Mouse (Mus musculus): Measurements from ENCODE around the gene Copz2. TPM values are rescaled to one million over a fixed set of nuclear protein-coding genes. Genes with fewer than 3 reads are reported as not detected.

The Copz2 gene
- polyA plus RNA-seq, 1 experiment from 2014 or later = 191 TPM

DNA sequence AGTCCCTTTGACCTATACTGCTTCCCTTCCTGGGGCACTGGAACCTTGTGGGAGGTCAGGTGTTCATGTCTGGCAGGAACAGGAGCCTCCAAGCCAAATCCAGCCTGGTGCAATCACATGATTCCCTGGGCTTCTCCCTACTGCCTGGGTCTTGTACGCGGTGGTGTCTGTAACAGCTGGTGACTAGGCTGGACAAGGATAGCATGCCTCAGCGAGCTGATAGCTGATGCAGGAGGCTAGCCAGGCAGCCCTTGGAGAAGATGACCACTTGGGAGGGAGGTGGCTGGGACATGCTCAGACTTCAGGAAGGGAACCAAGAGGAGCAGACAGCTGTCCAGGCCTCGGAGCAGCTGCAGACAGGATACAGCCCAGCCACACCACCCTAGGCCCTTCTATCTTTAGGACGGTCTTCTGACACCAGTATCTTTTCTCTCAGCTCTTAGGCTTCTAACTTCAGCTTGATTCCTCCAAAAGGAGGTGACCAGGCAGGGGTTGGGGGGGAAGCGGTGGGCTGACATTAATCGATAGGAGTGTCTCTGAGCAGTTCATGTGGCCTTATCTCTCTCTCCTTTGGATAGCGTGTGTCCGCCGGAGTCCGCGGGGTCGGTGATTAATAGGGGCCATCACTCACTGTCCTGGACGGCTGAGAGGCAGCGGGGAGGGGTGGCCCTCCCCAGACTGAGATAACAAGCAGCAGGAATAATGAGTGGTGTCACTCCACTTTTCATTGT, 56.9 kb downstream of the Copz2 start:
- H3K4me3 ChIP-seq (replicated peaks) = no peak overlapping the region
- no peak overlapping the region for H3K9ac ChIP-seq
- H3K4me2 ChIP-seq (replicated peaks) = no peak overlapping the region
- 78% methylated on average over 15 of the region's 15 CpGs for WGBS
- no peaks in the 10 kb centered on the region for H3K9me3 ChIP-seq (replicated peaks)
- no peaks in the 10 kb centered on the region for H3K27me3 ChIP-seq
- H3K4me1 ChIP-seq = 0 out of 2 replicates have a peak, but pooled peaks cover 10% of the 10 kb centered on the region
- H3K27ac ChIP-seq (replicated peaks) = no peak overlapping the region; the same call in 1 of the 2 replicates
- H3K36me3 ChIP-seq = peaks cover 37% of the 10 kb centered on the region
- ATAC-seq (ENCODE audit: insufficient number of reproducible peaks, low FRiP score, low TSS enrichment, low read depth) = no peak

DNA sequence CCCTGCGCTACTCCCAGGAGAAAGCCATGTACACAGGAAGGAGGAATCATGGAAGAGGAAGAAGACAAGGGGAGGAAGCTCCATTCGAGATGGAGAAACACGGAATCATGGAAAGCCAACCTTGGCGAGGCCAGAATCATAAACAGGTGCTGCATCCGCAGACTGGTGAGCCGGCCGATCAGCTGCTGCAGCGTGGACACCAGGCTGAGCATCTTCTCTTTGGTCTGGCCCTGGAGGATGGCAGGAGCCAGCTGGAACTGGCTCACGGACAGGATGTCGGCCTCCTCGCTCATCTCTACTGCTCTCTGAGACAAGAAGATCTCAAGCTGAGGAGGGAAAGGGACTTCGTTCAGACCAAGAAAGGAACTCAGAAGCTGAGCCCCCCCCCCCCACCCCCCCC, 58.9 kb downstream of the Copz2 start:
- Histone ChIP-seq H3K36me3 (peaks cover 54% of the 10 kb centered on the region), H3K4me3 (replicated peaks) (no peak overlapping the region), H3K4me2 (replicated peaks) (no peak overlapping the region), H3K9me3 (replicated peaks) (no peaks in the 10 kb centered on the region), H3K4me1 (0 out of 2 replicates have a peak, but pooled peaks cover under 1% of the 10 kb centered on the region), H3K27ac (replicated peaks) (no peak overlapping the region), H3K27me3 (no peaks in the 10 kb centered on the region), H3K9ac (no peak overlapping the region)
- no peak for ATAC-seq (ENCODE audit: insufficient number of reproducible peaks, low FRiP score, low TSS enrichment, low read depth)
- WGBS = 88% methylated on average over 12 of the region's 12 CpGs

DNA sequence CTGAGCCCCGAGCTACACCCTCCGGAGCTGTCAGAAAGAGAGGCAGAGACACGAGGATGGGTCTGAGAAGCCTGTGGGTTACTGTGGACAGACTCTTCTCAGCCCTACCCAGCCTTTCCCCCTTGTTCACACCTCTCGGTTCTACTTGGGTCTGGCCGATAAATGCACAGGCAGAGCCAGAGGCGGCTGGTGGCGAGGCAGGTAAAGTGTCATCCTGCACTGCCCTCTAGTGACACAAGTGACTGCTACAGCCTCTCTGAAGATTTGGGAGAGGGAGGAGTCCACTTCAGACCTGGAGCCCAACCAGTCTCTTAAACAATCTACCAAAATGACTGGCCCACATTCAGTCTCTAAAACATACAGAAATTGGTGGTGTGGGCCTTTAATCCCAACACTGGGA, 60.3 kb downstream of the Copz2 start:
- no peak overlapping the region for H3K4me3 ChIP-seq (replicated peaks)
- 18% methylated on average over 7 of the region's 7 CpGs for WGBS
- no peaks in the 10 kb centered on the region for H3K9me3 ChIP-seq (replicated peaks)
- H3K27ac ChIP-seq (replicated peaks) = no peak overlapping the region
- no peaks in the 10 kb centered on the region for H3K27me3 ChIP-seq
- peak; percentile 66; the same call in 1 of the 2 replicates for ATAC-seq (ENCODE audit: insufficient number of reproducible peaks, low FRiP score, low TSS enrichment, low read depth)
- no peak overlapping the region for H3K4me2 ChIP-seq (replicated peaks)
- no peak overlapping the region for H3K9ac ChIP-seq
- H3K4me1 ChIP-seq = peaks cover 4% of the 10 kb centered on the region
- peaks cover 54% of the 10 kb centered on the region for H3K36me3 ChIP-seq

MicroRNA genes within 50 kb of the gene (microRNA counts, 519-probe panel; counts per million panel counts)
- microRNA mmu-miR-152 = 3,824 counts per million, percentile 89 among the panel's probes with 10 or more counts

Small RNAs within 50 kb of the gene (microRNA-seq; reads per million reads assigned to microRNA genes)
- gene Mir152 (ENCODE audit: borderline number of aligned reads) = 170 reads per million, percentile 60 among the genes with 10 or more reads in this experiment

Other genes with a start within 250 kb of the Copz2 start
- 22.4 and 23.8 TPM in 2 replicates for gene Snx11, start 72.3 kb upstream of the Copz2 start, polyA plus RNA-seq (2015; fragmentation: Nextera tagmentation; extraction: Ambion mirVana)
- 93.4 and 102 TPM in 2 replicates for gene Cbx1, start 60.7 kb upstream of the Copz2 start, polyA plus RNA-seq (2015; fragmentation: Nextera tagmentation; extraction: Ambion mirVana)
- 71.7 and 76.0 TPM in 2 replicates for gene Nfe2l1, start 19.9 kb upstream of the Copz2 start, polyA plus RNA-seq (2015; fragmentation: Nextera tagmentation; extraction: Ambion mirVana)
- 77.7 and 82.3 TPM in 2 replicates for gene Cdk5rap3, start 66.6 kb downstream of the Copz2 start, polyA plus RNA-seq (2015; fragmentation: Nextera tagmentation; extraction: Ambion mirVana)
- gene Prr15l, start 78.2 kb downstream of the Copz2 start, polyA plus RNA-seq (2015; fragmentation: Nextera tagmentation; extraction: Ambion mirVana) = 5.6 and 6.1 TPM in 2 replicates
- gene Pnpo, start 94.1 kb downstream of the Copz2 start, polyA plus RNA-seq (2015; fragmentation: Nextera tagmentation; extraction: Ambion mirVana) = 28.2 and 30.5 TPM in 2 replicates
- 16.8 and 17.9 TPM in 2 replicates for gene Sp2, start 133.1 kb downstream of the Copz2 start, polyA plus RNA-seq (2015; fragmentation: Nextera tagmentation; extraction: Ambion mirVana)
- 18.5 and 26.7 TPM in 2 replicates for gene Sp6, start 163.5 kb downstream of the Copz2 start, polyA plus RNA-seq (2015; fragmentation: Nextera tagmentation; extraction: Ambion mirVana)
- 22.5 and 23.9 TPM in 2 replicates for gene Scrn2, start 180.1 kb downstream of the Copz2 start, polyA plus RNA-seq (2015; fragmentation: Nextera tagmentation; extraction: Ambion mirVana)
- gene Lrrc46, start 191.5 kb downstream of the Copz2 start, polyA plus RNA-seq (2015; fragmentation: Nextera tagmentation; extraction: Ambion mirVana) = 9.5 and 21.4 TPM in 2 replicates
- 77.9 and 80.4 TPM in 2 replicates for gene Mrpl10, start 191.7 kb downstream of the Copz2 start, polyA plus RNA-seq (2015; fragmentation: Nextera tagmentation; extraction: Ambion mirVana)
- gene Osbpl7, start 200.8 kb downstream of the Copz2 start, polyA plus RNA-seq (2015; fragmentation: Nextera tagmentation; extraction: Ambion mirVana) = 10.4 and 10.8 TPM in 2 replicates

Data from embryonic facial prominence, embryonic 15.5 days (tissue).